Mouse (Mus musculus): Measurements from ENCODE around the gene Elmo1. TPM values are rescaled to one million over a fixed set of nuclear protein-coding genes. Genes with fewer than 3 reads are reported as not detected.

Elmo1 gene
- total and polyA plus RNA-seq, 3 experiments: 0.16 to 5.3 TPM; not detected in 1

DNA sequence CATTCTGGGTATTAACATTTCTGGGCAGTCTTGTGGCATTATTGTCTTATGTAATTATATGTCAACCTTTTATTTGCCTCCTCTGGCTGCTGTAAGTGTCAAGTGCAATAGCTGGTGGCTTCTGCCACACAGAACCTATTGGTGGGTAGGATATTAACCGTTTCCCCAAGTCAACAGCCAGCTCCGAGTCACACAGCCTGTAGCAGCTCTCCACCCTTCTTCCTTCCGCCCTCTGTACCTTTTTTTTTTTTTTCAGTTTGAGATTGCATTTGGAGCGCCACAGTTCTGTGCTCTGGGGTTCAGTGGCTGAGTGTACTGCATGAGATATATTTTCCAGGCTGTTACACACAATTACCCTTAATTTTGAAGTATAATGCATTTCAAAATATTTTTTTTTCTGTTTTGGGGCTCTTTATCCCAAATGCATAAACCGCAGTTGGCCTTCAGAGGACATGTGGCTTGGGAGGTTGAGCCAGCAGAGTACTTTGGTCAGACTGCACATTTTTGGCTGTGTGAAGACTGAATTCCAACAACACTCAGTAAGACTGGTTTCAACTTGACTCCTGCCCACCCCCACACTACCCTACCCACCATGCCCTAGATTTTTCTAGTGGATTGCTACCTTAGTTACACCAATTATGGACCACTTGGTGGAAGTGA lies 7.7 kb downstream of the Elmo1 start:
- ATAC-seq (ENCODE audit: extremely low read depth, insufficient number of reproducible peaks, low FRiP score, poor library complexity, severe bottlenecking): no peak
- DNase-seq (ENCODE audit: low spot score): no peak
- no peaks in the 10 kb centered on the region for H3K27me3 ChIP-seq (ENCODE audit: insufficient read depth, low read length)
- no peak overlapping the region for H3K4me3 ChIP-seq (ENCODE audit: low read depth, low read length)
- H3K9me3 ChIP-seq (replicated peaks): no peaks in the 10 kb centered on the region
- H3K36me3 ChIP-seq (replicated peaks): no peaks in the 10 kb centered on the region
- TF ChIP-seq GATA1 (IDR thresholded peaks at IDR 0.05; ENCODE audit: borderline replicate concordance, low read length) (no peak), CTCF (IDR thresholded peaks at IDR 0.05; ENCODE audit: low read depth, low read length) (no peak), GATA2 (IDR thresholded peaks at IDR 0.05; ENCODE audit: borderline replicate concordance, low read depth, low read length) (no peak), TAL1 (conservative IDR thresholded peaks at IDR 0.05; ENCODE audit: low read depth, low read length) (no peak), POLR2AphosphoS5 (IDR thresholded peaks at IDR 0.05; ENCODE audit: insufficient replicate concordance, low read depth, low read length) (no peak)
- H3K4me1 ChIP-seq (ENCODE audit: insufficient read depth, low read depth, low read length): no peaks in the 10 kb centered on the region

DNA sequence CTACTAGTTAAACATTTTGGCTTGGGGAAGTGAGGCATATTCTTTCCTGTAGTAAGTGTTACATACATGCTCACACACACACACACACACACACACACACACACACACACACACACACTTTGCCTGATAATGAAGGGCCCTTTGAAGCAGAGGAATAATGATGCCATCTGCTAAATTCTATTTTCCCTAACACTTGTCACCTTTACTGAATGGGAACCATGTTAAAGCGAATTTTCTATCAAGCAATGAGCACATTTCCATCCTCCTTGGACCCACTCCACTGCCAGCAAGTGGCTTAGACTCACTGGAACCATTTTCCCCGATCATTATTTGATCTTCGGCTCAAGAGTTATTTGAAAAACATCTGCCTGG lies 8.2 kb downstream of the Elmo1 start:
- TF ChIP-seq CTCF (IDR thresholded peaks at IDR 0.05; ENCODE audit: low read depth, low read length): no peak
- TF ChIP-seq POLR2AphosphoS5 (IDR thresholded peaks at IDR 0.05; ENCODE audit: insufficient replicate concordance, low read depth, low read length): no peak
- TF ChIP-seq TAL1 (conservative IDR thresholded peaks at IDR 0.05; ENCODE audit: low read depth, low read length): no peak
- no peak for TF ChIP-seq GATA1 (IDR thresholded peaks at IDR 0.05; ENCODE audit: borderline replicate concordance, low read length)
- Histone ChIP-seq H3K36me3 (replicated peaks) (no peaks in the 10 kb centered on the region), H3K9me3 (replicated peaks) (no peaks in the 10 kb centered on the region), H3K4me1 (ENCODE audit: insufficient read depth, low read depth, low read length) (no peaks in the 10 kb centered on the region), H3K27me3 (ENCODE audit: insufficient read depth, low read length) (no peaks in the 10 kb centered on the region), H3K4me3 (ENCODE audit: low read depth, low read length) (no peak overlapping the region)
- DNase-seq (ENCODE audit: low spot score): no peak
- ATAC-seq (ENCODE audit: extremely low read depth, insufficient number of reproducible peaks, low FRiP score, poor library complexity, severe bottlenecking): no peak

DNA sequence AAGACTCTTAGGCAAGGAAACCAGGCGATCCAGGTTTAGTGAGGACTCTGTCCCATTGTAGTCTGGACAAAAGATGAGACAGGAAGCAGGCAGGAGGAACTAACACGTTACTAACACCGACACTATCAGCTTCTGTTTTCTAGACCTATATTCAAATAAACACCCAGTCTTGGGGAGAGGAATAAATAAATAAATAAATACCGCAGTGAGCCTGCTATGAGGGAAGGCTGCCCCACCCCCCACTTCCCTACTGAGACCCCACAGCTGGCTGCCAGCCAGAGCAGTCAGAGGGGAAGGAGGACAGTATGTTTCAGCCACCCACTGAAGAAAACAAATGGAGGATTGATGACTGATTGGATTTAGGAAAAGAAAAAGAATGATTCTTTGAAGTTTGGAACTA lies 9.2 kb downstream of the Elmo1 start:
- no peaks in the 10 kb centered on the region for H3K27me3 ChIP-seq (ENCODE audit: insufficient read depth, low read length)
- no peak overlapping the region for H3K4me3 ChIP-seq (ENCODE audit: low read depth, low read length)
- H3K9me3 ChIP-seq (replicated peaks): no peaks in the 10 kb centered on the region
- DNase-seq (ENCODE audit: low spot score): no peak
- TF ChIP-seq GATA1 (IDR thresholded peaks at IDR 0.05; ENCODE audit: borderline replicate concordance, low read length): no peak
- TF ChIP-seq TAL1 (conservative IDR thresholded peaks at IDR 0.05; ENCODE audit: low read depth, low read length): no peak
- TF ChIP-seq GATA2 (IDR thresholded peaks at IDR 0.05; ENCODE audit: borderline replicate concordance, low read depth, low read length): no peak
- no peak for TF ChIP-seq CTCF (IDR thresholded peaks at IDR 0.05; ENCODE audit: low read depth, low read length)
- TF ChIP-seq POLR2AphosphoS5 (IDR thresholded peaks at IDR 0.05; ENCODE audit: insufficient replicate concordance, low read depth, low read length): no peak
- no peak for ATAC-seq (ENCODE audit: extremely low read depth, insufficient number of reproducible peaks, low FRiP score, poor library complexity, severe bottlenecking)
- no peaks in the 10 kb centered on the region for H3K36me3 ChIP-seq (replicated peaks)
- no peaks in the 10 kb centered on the region for H3K4me1 ChIP-seq (ENCODE audit: insufficient read depth, low read depth, low read length)

DNA sequence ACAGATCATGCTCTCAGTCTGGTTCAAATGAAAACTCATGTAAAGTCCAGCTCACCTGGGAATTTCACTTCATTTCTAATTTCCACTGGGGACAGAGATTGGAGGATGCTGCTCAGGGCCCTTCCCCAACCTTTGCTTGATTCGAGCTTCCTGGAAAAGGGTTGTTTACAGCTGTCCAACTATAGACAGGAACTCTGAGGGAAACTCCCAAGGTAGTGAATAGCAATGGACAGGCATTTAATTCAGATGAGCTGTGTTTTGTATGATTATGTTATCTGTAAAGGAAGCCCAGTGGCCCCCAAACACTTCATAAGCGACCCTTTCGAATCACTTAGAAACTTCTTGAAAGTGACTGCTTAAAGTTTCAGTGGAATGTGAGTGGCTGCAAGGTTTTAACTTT lies 10.0 kb downstream of the Elmo1 start:
- no peak for TF ChIP-seq POLR2AphosphoS5 (IDR thresholded peaks at IDR 0.05; ENCODE audit: insufficient replicate concordance, low read depth, low read length)
- TF ChIP-seq CTCF (IDR thresholded peaks at IDR 0.05; ENCODE audit: low read depth, low read length): no peak
- no peak for TF ChIP-seq GATA1 (IDR thresholded peaks at IDR 0.05; ENCODE audit: borderline replicate concordance, low read length)
- TF ChIP-seq GATA2 (IDR thresholded peaks at IDR 0.05; ENCODE audit: borderline replicate concordance, low read depth, low read length): no peak
- no peak for TF ChIP-seq TAL1 (conservative IDR thresholded peaks at IDR 0.05; ENCODE audit: low read depth, low read length)
- no peaks in the 10 kb centered on the region for H3K27me3 ChIP-seq (ENCODE audit: insufficient read depth, low read length)
- no peaks in the 10 kb centered on the region for H3K36me3 ChIP-seq (replicated peaks)
- DNase-seq (ENCODE audit: low spot score): no peak
- no peak overlapping the region for H3K4me3 ChIP-seq (ENCODE audit: low read depth, low read length)
- no peak for ATAC-seq (ENCODE audit: extremely low read depth, insufficient number of reproducible peaks, low FRiP score, poor library complexity, severe bottlenecking)
- no peaks in the 10 kb centered on the region for H3K4me1 ChIP-seq (ENCODE audit: insufficient read depth, low read depth, low read length)
- no peaks in the 10 kb centered on the region for H3K9me3 ChIP-seq (replicated peaks)

GRCm38 (mm10) chr13:20101691-20102090 lies 11.3 kb downstream of the Elmo1 start:
- Histone ChIP-seq H3K4me3 (ENCODE audit: low read depth, low read length) (no peak overlapping the region), H3K9me3 (replicated peaks) (no peaks in the 10 kb centered on the region), H3K36me3 (replicated peaks) (no peaks in the 10 kb centered on the region), H3K27me3 (ENCODE audit: insufficient read depth, low read length) (no peaks in the 10 kb centered on the region), H3K4me1 (ENCODE audit: insufficient read depth, low read depth, low read length) (no peaks in the 10 kb centered on the region)
- no peak for DNase-seq (ENCODE audit: low spot score)
- TF ChIP-seq POLR2AphosphoS5 (IDR thresholded peaks at IDR 0.05; ENCODE audit: insufficient replicate concordance, low read depth, low read length) (no peak), GATA2 (IDR thresholded peaks at IDR 0.05; ENCODE audit: borderline replicate concordance, low read depth, low read length) (no peak), CTCF (IDR thresholded peaks at IDR 0.05; ENCODE audit: low read depth, low read length) (no peak), GATA1 (IDR thresholded peaks at IDR 0.05; ENCODE audit: borderline replicate concordance, low read length) (no peak), TAL1 (conservative IDR thresholded peaks at IDR 0.05; ENCODE audit: low read depth, low read length) (no peak)
- ATAC-seq (ENCODE audit: extremely low read depth, insufficient number of reproducible peaks, low FRiP score, poor library complexity, severe bottlenecking): no peak

DNA sequence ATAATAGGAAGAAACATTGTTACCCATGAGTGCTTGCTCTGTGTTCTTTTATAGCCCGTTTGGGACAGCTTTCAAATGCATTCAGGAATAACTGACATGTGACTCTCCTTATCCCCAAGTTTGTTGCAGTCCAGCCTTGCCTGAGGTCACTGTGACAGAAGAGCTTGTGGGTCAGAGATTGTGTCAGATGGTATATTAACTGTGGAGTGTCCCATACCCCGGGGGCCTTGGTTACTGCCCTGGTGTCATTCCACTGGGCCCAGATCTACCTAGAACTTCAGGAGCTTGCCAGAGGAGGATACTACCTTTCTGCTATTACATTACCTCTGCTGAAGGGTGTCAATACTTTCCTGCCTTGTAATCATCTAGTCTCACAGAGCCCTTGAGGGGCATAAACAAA lies 14.4 kb downstream of the Elmo1 start:
- TF ChIP-seq GATA2 (IDR thresholded peaks at IDR 0.05; ENCODE audit: borderline replicate concordance, low read depth, low read length): no peak
- no peak for TF ChIP-seq POLR2AphosphoS5 (IDR thresholded peaks at IDR 0.05; ENCODE audit: insufficient replicate concordance, low read depth, low read length)
- no peak for TF ChIP-seq CTCF (IDR thresholded peaks at IDR 0.05; ENCODE audit: low read depth, low read length)
- no peak for TF ChIP-seq TAL1 (conservative IDR thresholded peaks at IDR 0.05; ENCODE audit: low read depth, low read length)
- no peak for TF ChIP-seq GATA1 (IDR thresholded peaks at IDR 0.05; ENCODE audit: borderline replicate concordance, low read length)
- no peak for ATAC-seq (ENCODE audit: extremely low read depth, insufficient number of reproducible peaks, low FRiP score, poor library complexity, severe bottlenecking)
- no peak for DNase-seq (ENCODE audit: low spot score)
- Histone ChIP-seq H3K27me3 (ENCODE audit: insufficient read depth, low read length) (no peaks in the 10 kb centered on the region), H3K9me3 (replicated peaks) (no peaks in the 10 kb centered on the region), H3K4me3 (ENCODE audit: low read depth, low read length) (no peak overlapping the region), H3K36me3 (replicated peaks) (no peaks in the 10 kb centered on the region), H3K4me1 (ENCODE audit: insufficient read depth, low read depth, low read length) (no peaks in the 10 kb centered on the region)
